Mouse (Mus musculus) limb, embryonic 11.5 days (tissue): ENCODE data around the gene Gsta3. TPM values are rescaled to one million over a fixed set of nuclear protein-coding genes. Genes with fewer than 3 reads are reported as not detected.

ENCODE experiments used
- ATAC-seq: fragments of 200-750 bp; cut with Nextera tagmentation; 2 replicates; pipeline ENCODE4 v1.8.0; 2017; ENCODE audit warnings: low read depth; ENCODE audit not compliant: insufficient number of reproducible peaks, low FRiP score, low TSS enrichment
- DNase-seq: peaks from one replicate; pipeline ENCODE4 v3.0.0-alpha.2; 2015; ENCODE audit warnings: low spot score
- H3K27ac ChIP-seq: fragments of 300-500 bp; sonication (generic); replicated peaks from 2 replicates; pipeline ENCODE4 v1.5.1; 2014; ENCODE audit warnings: low read depth, mild to moderate bottlenecking, low read length
- H3K27me3 ChIP-seq: fragments of 300-500 bp; sonication (generic); 2 replicates; pipeline ENCODE4 v1.6.1; 2014; ENCODE audit warnings: mild to moderate bottlenecking, low read length, mixed read lengths; ENCODE audit not compliant: control insufficient read depth, insufficient read depth
- H3K36me3 ChIP-seq: fragments of 300-500 bp; sonication (generic); 2 replicates; pipeline ENCODE4 v1.6.1; 2014; ENCODE audit warnings: mild to moderate bottlenecking, low read length, moderate library complexity, mixed read lengths; ENCODE audit not compliant: control insufficient read depth, insufficient read depth
- H3K4me1 ChIP-seq: fragments of 300-500 bp; sonication (generic); 2 replicates; pipeline ENCODE4 v1.6.1; 2014; ENCODE audit warnings: low read length, mixed read lengths; ENCODE audit not compliant: control insufficient read depth, insufficient read depth
- H3K4me2 ChIP-seq: fragments of 300-500 bp; sonication (generic); 2 replicates; pipeline ENCODE4 v1.6.1; 2014; ENCODE audit warnings: low read depth, mild to moderate bottlenecking, moderate library complexity; ENCODE audit not compliant: severe bottlenecking
- H3K4me3 ChIP-seq: fragments of 300-500 bp; sonication (generic); 2 replicates; pipeline ENCODE4 v1.5.1; 2014; ENCODE audit warnings: low read depth, low read length
- H3K9ac ChIP-seq: fragments of 300-500 bp; sonication (generic); 2 replicates; pipeline ENCODE4 v1.6.1; 2014; ENCODE audit warnings: mild to moderate bottlenecking, low read length
- H3K9me3 ChIP-seq: fragments of 300-500 bp; sonication (generic); 2 replicates; pipeline ENCODE4 v1.6.1; 2016; ENCODE audit warnings: low read length; ENCODE audit not compliant: control insufficient read depth
- WGBS: fragments of 180-500 bp; shearing (Covaris S2); extraction: QIAGEN DNeasy Blood & Tissue Kit; methylation state at CpG from one replicate; pipeline ENCODE4 v1.1.7; 2014; 5-methylcytosine and 5-hydroxymethylcytosine counted together
- polyA plus RNA-seq: library from polyadenylated mRNA; unstranded; fragments of >200 nt; fragmentation: Nextera tagmentation; extraction: Ambion mirVana; gene quantifications from 2 replicates; pipeline ENCODE4 v1.2.1, GENCODE M21; 2014

The Gsta3 gene
- polyA plus RNA-seq, 1 experiment from 2014 or later: 0.17 TPM

GRCm38 (mm10) chr1:21299826-21300225 lies 59.4 kb downstream of the Gsta3 start:
- 64% methylated on average over 3 of the region's 3 CpGs for WGBS
- no peak for DNase-seq
- Histone ChIP-seq H3K9ac (no peak overlapping the region), H3K27me3 (no peaks in the 10 kb centered on the region), H3K27ac (no peak overlapping the region), H3K4me3 (no peak overlapping the region), H3K4me2 (no peak overlapping the region), H3K36me3 (no peaks in the 10 kb centered on the region), H3K9me3 (no peaks in the 10 kb centered on the region), H3K4me1 (no peaks in the 10 kb centered on the region)
- no peak for ATAC-seq

- Histone ChIP-seq H3K4me1 (no peaks in the 10 kb centered on the region), H3K4me3 (no peak overlapping the region), H3K36me3 (no peaks in the 10 kb centered on the region), H3K4me2 (no peak overlapping the region), H3K27ac (no peak overlapping the region), H3K9me3 (no peaks in the 10 kb centered on the region), H3K27me3 (no peaks in the 10 kb centered on the region), H3K9ac (no peak overlapping the region)
- DNase-seq (no peak), ATAC-seq (no peak)
- 80% methylated on average over 3 of the region's 3 CpGs for WGBS
Observed at GRCm38 (mm10) chr1:21301686-21302085, 61.3 kb downstream of the Gsta3 start.

GRCm38 (mm10) chr1:21304174-21304573 lies 63.8 kb downstream of the Gsta3 start:
- ATAC-seq: no peak
- no peak overlapping the region for H3K9ac ChIP-seq
- H3K27ac ChIP-seq: no peak overlapping the region
- H3K27me3 ChIP-seq: no peaks in the 10 kb centered on the region
- 80% methylated on average over 3 of the region's 3 CpGs for WGBS
- DNase-seq: no peak
- no peaks in the 10 kb centered on the region for H3K4me1 ChIP-seq
- no peaks in the 10 kb centered on the region for H3K9me3 ChIP-seq
- no peak overlapping the region for H3K4me2 ChIP-seq
- H3K4me3 ChIP-seq: no peak overlapping the region
- no peaks in the 10 kb centered on the region for H3K36me3 ChIP-seq

- H3K9me3 ChIP-seq: no peaks in the 10 kb centered on the region
- H3K9ac ChIP-seq: no peak overlapping the region
- no peaks in the 10 kb centered on the region for H3K36me3 ChIP-seq
- DNase-seq (no peak), ATAC-seq (no peak)
- no peak overlapping the region for H3K4me3 ChIP-seq
- H3K4me1 ChIP-seq: no peaks in the 10 kb centered on the region
- H3K27ac ChIP-seq: no peak overlapping the region
- WGBS: 83% methylated on average over 4 of the region's 4 CpGs
- H3K27me3 ChIP-seq: no peaks in the 10 kb centered on the region
- H3K4me2 ChIP-seq: no peak overlapping the region
Observed at GRCm38 (mm10) chr1:21304646-21305045, 64.3 kb downstream of the Gsta3 start.

GRCm38 (mm10) chr1:21305443-21305842 lies 65.1 kb downstream of the Gsta3 start:
- Histone ChIP-seq H3K4me2 (no peak overlapping the region), H3K36me3 (no peaks in the 10 kb centered on the region), H3K4me3 (no peak overlapping the region), H3K9ac (no peak overlapping the region), H3K27ac (no peak overlapping the region), H3K27me3 (no peaks in the 10 kb centered on the region), H3K9me3 (no peaks in the 10 kb centered on the region), H3K4me1 (no peaks in the 10 kb centered on the region)
- WGBS: 91% methylated on average over 3 of the region's 3 CpGs
- no peak for ATAC-seq
- no peak for DNase-seq

GRCm38 (mm10) chr1:21314336-21314735 lies 73.9 kb downstream of the Gsta3 start:
- DNase-seq: no peak
- no peak for ATAC-seq
- H3K4me2 ChIP-seq: no peak overlapping the region
- no peaks in the 10 kb centered on the region for H3K9me3 ChIP-seq
- no peaks in the 10 kb centered on the region for H3K27me3 ChIP-seq
- H3K36me3 ChIP-seq: no peaks in the 10 kb centered on the region
- no peak overlapping the region for H3K9ac ChIP-seq
- 89% methylated on average over 2 of the region's 2 CpGs for WGBS
- no peaks in the 10 kb centered on the region for H3K4me1 ChIP-seq
- H3K27ac ChIP-seq: no peak overlapping the region
- no peak overlapping the region for H3K4me3 ChIP-seq

Other genes with a start within 250 kb of the Gsta3 start
- gene Tram2, start 161.4 kb upstream of the Gsta3 start, polyA plus RNA-seq: 8.5 and 8.6 TPM in 2 replicates
- 6.7 and 7.9 TPM in 2 replicates for gene Tmem14a, start 22.0 kb upstream of the Gsta3 start, polyA plus RNA-seq
- gene Khdc1a, start 109.1 kb downstream of the Gsta3 start, polyA plus RNA-seq: not detected in 2 replicates
- gene Khdc1c, start 127.7 kb downstream of the Gsta3 start, polyA plus RNA-seq: not detected in 2 replicates
- not detected in 2 replicates for gene Khdc1b, start 143.0 kb downstream of the Gsta3 start, polyA plus RNA-seq